Mouse (Mus musculus) lung, postnatal 36 days (tissue): ENCODE measurements at regions not wholly inside any gene's neighbourhood (a gene's known extent, or its start where the extent isn't known, plus 50 kb on each side); places are given as distances from the start of the nearest gene placed in this dataset.

Source experiments
- DNase-seq: peaks from one replicate; pipeline ENCODE4 v3.0.0; 2022; ENCODE audit warnings: mixed read lengths

DNA sequence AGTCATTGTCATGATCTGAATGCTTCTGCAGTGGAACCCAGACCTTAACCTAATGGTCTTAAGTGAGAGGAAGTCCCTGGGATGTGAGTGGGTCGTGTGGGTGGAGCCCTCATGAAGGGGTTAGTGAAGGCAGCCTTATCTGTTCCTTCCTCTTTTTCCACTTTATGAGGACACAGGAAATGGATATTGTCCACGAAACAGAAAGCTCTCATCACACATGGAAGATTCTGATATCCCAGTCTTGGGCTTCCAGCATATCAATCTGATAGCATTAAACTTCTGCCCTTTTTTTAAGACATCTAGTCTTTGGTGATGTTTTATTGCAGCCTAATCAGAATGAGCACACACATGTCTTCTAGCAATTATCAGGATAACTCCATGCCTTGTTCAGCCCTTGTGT lies 164.0 kb downstream of the Mex3b start:
- no peak for DNase-seq

DNA sequence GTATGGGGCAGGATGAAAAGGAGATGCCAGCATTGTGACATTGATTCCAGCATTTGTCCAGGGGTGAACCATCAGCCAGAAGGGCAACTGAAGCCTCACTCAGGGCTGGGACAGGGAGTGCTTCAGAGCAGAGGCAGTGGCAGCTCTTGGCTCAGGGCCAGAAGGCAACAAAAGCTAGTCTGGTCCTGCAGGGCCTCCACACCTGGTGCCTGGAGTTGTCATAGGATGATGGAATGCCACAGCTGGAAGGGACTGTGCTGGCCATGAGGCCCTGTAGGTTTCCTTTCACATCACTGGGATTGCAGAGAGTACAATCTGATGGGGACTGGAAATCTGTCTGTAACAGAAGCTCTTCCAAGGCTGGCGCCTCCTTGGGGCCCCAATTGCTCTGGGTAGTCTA lies 164.9 kb downstream of the Mex3b start:
- no peak for DNase-seq

DNA sequence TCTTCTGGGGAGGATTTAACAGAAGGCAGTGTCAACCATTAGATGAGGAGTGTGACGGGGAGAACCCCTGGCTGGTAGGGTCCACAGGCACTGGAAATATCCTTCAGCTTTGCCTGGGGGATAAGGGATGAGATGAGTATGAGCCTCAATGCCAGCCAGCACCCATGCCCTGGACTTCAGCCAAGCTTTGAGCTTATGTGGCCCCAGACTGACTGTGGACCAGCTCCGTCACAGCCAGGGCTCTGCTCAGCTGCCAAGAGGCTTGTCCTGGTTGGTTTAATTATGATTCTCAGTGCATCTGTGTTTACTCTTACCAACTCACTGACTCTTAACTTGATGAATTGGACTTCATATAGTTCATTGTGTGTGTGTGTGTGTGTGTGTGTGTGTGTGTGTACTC lies 165.8 kb downstream of the Mex3b start:
- no peak for DNase-seq

DNA sequence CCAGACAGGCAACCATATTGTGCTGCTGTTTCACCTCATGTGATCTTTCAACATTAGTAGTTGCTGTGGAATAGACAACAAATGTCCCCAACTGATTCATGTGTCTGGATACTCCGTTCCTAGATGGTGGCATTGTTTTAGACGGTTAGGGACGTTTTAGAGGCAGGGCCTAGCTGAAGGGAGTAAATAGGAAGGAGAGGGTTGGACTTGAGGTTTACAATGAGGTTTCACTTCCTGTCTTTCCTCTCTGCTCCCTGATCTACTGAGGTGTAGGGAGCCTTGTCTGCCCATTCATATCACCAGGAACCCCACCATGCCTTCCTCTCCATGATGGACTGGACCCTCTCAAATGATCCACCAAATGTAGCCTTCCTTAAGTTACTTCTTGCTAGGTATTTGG lies 168.1 kb downstream of the Mex3b start:
- no peak for DNase-seq

DNA sequence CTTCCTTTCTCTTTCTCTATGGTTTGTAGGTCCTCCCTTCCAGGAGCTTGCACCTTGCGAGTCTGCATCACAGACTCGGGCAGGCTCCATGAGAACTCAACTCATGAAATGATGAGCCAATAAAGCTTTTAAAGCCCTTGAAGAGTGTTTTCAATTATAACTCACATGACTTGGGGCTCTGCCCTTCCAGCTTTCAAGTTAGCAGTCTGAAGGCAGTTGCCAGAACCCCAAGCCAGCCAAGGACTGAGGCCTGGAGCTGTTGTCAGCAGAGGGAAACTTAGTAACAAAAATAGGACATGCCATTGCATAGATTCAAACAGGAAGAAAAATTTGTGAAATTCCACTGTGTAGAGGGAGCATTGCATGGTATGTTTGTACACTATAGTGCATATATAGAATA lies 169.3 kb downstream of the Mex3b start:
- peak; percentile 35 for DNase-seq

DNA sequence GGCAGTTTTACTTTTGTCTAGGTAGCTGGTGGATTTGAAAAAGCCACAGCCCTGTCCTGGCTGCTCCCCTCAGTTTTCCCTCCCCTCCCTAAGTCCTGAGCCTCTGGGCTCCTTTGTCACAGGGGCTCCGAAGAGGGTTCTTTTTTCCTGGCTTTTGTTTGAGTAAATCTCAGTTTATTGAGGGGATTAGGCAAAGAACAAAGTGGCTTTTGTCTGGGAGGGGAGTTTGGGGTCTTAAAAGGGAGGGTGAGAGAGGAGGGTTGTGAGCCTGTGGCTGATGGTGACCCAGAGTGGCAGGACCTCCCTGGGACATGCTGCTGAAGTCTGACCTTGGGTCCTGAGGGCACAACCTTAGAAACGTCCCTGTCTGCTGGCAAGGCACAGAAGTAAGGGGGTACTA lies 170.0 kb downstream of the Mex3b start:
- no peak for DNase-seq

DNA sequence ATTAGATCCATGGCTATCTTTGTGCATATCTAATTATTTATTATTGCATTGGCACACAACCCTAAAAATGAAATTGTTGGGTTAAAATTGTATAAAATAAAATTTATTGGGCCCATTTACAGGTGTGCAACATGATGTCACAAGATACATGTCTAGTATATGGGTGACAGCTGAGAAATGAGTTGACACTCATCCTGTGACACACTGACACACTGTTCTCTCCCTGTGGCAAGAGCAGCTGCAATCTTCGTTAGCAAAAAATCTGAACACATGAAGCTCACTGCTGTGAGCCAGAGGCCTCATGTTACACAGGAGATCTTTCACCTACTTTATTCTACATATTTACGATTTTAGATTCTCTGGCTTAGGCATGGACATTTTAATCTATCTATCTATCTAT lies 170.6 kb downstream of the Mex3b start:
- DNase-seq, result no peak

DNA sequence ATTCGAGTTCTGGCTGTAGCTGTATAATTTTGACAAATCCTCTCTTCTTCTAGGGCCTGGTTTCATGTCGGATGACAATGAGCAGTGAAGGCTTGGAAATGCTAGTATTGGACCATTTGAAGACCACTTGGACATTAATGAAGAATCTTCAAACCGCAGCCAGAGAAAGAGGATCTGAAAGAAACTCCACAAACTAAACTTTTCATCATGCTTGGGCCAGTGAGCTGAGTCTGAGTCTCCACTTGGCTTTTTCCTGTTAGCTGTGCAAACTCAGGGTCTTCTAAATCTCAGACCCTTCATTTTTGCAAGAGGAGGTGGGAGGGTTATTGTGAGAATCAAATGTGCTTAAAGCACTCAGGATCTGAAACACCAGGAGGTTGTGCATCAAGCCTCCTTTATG lies 176.6 kb downstream of the Mex3b start:
- no peak for DNase-seq

DNA sequence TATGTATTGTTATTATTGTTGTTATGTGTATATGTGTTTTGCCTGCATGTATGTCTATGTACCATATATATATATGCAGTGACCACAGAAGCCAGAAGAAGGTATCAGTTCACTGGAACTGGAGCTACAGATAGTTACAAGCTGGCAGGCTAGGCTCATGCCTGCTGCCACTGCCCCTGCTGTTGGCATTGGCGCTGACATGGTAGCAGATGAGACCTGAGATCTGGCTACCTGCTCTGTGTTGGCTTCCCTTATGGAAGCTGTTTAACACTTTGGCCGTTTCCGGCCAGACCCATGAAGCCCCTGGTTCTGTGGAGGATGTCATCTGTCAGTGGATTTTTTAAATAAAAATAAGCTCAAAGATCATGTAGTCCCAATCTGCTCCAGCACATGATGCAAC lies 178.1 kb downstream of the Mex3b start:
- DNase-seq, result no peak

DNA sequence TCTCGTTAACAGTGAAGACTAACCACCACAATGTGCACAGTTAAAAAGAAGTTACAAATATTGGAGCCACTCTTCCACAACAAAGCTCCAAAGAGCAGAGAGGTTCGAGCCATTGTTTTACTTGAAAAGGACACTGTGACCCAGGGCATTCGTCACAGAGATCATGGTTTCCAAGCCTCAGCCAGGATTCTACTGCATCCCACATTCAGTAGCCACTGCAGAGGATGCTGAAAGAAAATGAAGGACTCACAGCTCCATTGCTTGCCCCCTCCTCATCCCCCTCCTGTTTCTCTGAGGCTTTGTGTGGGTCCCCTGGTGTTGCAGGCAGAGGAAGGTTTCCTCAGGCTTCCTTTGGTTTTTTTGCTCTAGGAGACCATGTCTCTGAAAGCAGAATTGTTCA lies 182.9 kb downstream of the Mex3b start:
- DNase-seq, result no peak

DNA sequence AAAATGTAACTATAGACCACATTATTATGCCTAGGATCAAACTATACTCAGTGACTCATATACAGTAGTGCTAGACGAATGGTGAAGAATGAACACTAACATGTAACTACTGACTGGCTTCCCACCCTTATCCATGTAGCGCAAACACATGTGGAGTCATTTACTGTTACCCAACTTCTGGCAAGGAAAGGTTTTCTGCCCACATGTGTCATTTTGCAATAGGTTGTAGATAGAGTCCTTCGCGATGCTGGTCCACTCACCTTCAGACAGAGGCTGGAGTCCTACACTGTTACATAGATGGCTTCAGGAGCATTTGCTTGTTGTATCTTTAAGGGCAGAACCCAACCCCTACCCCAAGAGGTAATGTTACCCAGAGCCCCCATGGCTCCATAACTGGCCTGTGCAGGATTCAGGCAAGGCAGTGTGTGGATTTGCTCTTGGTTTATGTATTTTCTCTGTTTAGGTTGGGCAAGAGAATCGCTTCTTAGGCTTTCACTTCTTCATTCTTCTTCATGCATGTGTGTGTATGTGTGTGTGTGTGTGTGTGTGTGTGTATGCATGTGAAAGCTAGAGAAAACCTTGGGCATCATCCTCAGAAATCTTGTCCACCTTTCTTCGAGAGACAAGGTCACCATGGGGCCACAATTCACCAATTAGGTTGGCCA lies 183.8 kb downstream of the Mex3b start:
- no peak for DNase-seq

DNA sequence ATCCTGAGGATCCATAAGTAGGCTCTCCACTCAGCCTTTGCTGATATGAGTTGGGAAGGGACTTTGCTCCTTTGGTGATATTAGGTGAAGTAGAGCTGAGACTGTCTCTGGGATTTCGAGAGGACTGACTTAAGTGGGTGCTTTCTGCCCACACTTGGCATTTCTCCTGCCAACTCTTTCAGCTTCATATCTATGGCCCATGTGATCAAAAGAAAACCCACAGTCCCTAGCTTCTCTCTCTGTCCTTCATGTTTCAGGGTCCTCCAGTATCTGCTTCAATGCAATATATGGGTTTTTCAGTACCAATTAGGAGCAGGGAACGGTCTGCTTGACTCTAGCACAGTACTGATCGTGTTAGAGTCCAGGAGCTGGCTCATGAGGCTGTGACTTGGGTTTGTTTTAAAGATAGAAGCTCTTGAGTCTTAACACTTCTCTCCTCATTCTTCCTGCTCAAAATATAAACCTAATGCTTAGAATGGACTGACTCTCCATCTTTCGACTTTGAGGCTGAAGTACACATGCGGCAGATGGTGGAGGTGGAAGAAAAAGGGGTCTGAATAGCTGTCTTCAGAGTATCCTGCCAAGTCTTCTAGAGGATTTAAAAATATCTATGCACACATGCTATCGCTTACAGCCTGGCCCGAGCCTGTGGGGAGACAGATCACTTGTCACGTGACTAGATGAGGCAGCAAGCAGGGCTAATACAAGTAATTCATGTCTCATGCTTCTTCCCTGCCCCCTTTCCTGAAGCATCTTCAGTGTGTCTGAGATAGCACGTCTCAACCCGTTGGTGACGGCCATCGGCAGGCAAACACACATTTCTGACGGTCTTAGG lies 189.2 kb downstream of the Mex3b start:
- DNase-seq, result no peak

DNA sequence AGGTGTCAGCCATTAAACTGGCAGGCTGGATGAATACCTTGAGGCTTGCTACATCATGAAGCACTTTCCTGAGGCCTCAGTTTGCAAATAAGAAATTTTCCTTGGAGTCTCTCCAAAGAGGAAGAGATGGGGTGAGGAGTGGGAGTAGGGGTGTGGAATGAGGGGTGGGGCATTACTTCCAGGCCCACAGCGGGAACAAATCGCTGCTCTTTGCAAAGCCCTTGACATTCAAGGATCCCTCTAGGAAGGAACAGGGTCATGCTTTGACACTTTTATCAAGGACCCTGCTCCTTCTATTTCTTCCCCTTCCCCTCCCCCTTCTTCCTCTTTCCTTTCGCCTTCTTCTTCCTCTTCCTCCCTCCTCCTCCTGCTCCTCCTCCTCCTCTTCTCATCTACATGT lies 193.2 kb downstream of the Mex3b start:
- no peak for DNase-seq

DNA sequence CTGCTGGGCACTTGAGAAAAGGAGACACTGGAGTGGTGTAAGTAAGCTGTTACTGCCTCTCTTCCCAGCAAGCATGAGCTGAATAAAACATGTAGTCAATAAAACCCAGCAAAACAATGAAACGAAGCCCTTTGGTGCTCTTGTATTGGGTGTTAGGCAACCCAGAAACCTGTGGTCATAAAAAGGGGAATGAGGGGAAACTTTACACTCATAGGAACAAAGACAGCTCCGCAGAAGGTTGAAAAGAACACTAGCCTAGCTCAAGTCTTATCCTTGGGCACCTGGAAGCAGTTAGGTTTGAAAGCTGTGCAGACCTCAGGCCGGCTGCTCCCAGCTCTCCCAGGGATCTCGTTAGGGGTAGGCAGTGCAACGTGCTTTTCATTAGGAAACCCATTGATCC lies 193.6 kb downstream of the Mex3b start:
- no peak for DNase-seq

DNA sequence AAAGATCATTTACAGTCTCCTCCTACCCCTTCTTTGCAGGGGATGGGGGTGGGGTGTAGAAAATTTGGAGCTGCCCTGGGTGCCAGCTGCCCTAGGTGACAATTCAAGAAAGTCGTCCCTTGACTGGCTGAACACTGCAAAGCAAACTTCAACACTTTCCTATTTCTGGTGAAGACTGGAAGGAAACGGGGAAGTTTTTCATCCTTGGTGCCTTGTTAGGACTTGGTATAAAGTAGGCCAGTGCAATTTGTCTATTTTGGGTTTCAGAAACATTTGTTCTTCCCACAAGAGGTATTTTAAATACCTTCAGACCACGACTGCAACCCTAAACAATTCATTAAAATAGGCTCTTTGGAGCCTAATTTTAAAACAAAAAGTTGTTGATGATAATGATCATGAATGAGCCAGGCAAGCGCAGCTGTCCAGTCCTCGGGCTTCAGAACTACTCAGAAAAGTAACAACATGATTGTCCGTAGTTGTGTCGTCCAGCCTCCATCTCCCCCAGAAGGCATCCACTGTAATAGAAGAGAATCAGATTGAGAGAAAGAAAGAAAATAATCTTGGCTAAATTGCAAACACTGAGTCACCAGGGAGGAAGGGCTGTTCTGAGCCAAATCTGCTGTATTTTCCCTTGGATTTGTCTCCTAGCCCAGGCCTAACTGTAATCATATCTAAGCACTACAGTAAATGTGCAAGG lies 194.2 kb downstream of the Mex3b start:
- DNase-seq, result no peak

DNA sequence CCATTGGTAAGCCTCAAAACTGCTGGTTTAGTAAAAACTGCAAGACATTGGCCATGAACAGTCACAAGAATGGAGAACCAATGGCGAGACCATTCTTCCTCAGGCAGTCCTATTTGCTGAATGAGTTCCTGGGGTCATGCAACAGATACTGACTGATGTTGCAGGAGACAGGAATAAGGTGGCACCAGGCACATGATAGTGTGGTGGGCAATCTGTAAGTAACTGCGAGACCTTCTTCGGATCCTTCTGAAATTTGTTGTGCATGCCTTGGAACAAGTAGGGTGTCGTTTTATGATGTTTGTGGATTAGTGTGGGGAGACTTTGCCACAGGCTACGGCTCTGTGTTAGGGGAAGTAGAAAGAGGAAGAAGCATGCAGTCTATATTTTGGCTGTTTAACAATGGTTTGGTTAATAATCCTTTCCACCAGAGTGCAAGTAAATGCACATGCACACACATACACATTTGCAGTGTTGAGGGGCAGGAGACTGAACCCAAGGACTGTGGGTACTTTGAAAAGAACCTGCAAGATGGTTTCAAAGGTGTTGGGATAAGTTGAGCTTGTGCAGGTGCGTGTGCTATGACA lies 194.9 kb downstream of the Mex3b start:
- DNase-seq, result no peak

DNA sequence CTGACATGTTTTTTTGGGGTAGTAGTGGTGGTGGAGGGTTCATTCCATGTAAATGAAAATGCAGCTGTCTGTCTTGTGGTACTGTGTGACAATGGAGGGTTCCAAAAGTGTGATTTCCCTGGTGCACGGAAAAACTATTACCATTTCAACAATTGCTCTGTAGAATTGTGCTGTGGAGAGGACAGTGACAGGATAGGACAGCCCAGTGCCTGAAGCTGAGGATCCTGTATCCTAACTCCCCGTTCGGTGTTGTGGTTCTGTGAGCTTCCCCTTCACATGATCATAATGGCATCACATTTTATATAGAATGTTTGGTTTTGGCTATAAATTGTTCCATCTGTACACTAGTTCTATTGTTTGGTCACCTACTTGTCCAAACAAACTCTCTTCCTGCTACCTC lies 196.4 kb downstream of the Mex3b start:
- no peak for DNase-seq

DNA sequence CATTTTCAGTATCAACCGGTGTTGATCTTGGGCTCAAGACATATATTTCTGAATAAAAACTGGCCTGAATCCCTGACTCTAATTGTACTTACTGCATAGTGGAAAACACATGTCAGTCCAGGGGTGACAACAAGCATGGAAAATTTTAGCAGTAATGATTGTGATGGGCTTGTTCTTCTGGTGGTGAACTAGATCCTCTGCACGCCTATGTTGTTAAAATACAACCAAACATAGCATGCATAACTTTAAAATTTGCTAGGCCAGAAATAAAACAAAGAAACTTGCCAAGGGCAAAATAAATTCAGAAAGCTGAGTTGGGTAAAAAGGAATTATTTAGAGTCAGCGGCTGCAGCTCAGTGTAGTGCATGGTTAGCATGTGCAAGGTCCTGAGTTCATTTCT lies 198.2 kb downstream of the Mex3b start:
- no peak for DNase-seq

DNA sequence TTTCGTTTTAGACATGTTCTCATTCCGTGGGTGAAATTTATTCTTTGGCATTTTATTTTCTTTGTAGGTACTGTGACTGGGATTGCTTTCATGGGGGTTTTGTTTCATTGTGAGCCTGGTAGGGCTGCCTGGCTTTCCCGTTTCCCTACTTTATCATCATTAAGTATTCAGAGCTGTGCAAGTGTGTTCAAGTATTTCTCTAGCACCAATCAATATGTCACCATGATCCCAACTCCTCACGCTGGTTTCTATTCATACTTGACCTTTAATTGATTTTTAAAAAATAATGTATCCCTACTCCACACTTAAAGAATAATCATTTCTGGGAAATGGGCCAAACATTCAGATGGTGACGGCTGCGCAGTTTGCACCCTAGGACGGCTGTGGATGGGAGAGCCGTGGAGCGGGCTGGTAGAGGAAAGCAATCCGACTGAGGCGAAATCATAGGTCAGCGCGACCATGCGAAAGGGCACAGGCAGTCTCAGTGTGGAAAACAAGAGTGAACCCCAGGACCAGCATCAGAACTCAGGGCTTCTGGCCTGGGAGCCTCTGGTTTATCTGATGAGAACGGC lies 207.4 kb downstream of the Mex3b start:
- DNase-seq, result no peak

DNA sequence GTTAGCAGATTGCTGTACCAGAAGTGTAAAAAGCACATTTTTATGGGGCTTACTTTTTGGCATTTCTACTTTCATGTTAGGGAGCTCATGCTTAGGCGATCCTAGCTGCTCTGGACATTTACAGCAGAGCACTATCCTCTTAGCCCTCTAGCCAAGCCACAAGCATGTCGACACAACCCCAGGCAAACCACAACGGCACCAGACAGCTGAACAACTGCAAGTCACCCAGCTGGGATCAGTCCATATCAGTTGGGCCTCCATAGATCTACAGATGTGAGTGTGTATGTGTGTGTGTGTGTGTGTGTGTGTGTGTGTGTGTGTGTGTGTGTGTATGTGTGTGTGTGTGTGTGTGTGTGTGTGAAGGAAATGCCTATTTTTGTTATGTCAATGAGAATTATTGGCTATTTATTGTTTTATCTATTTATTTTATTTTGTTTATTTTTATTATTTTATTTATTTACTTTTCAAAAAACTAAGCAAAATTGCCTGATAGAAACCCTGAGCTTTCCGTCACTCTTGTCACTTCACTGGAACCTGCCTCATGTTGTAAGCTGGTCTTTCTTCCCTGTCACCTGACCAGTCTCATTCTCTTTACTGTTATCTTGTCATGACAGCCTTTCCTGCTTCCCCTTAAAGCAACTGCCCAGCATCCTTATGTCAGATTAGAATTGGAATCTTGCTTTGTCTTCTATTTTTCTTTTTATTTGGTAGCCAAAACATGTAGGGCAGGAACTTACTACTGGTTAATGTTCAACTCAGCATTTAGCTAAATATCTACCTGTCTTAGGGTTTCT lies 208.2 kb downstream of the Mex3b start:
- DNase-seq, result peak; percentile 9

DNA sequence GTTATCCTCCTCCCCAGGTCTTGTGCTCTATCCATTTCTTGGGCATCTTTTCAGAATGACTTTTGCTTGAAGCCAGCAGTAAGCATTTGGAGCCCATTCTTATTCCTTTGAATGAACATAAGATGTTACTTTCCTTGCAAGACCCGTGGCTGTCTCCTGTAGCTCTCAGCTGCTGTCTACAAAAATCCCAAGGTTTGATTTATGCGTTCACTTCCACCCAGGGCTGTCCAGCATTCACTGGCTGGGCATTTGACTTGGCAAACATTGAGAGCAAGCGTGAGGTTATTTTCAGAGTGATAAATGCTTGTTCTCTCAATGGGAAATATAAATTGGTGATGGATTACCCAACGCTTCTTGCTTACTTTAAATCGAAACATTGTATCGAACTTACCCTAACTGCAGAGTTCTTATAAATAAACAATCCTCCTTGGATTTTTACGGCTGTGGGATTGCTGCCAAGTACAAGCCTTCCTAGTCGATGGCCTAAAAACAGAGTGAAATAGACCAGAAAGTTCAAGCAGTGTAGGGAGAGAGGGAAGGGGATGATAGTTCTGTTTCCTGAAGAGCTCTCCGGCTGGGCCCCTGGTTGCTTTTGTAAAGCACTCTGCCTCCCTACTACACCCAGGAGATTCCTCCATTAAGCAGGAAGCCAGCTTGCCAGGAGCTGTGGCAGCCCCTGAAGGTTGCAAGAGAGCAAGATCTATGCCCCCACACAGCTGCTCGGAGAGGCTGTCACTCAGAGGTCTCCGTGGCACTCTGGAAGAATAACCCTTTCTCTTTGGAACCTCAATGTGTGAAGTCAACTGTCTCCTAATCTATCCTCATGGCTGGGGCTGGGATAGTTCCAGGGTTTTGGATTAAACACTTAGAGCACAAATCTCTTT lies 210.1 kb downstream of the Mex3b start:
- DNase-seq, result no peak

DNA sequence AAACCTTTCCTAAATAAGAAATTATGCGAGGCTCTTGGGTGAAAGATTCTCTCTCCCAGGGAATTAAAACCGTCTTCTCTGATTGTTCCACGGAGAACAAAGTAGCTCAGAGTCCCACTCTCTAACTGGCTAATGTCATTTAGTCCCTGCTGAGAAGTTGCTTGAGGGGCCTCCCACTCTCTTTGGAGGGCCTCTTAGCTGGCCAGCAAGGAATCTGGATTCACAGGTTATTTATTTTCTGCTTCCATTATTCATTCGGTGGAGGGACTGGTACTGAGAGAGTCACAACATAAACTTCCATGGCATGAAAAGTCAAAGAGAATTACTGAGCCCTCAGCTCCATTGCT lies 210.8 kb downstream of the Mex3b start:
- no peak for DNase-seq
